Mouse (Mus musculus) liver, embryonic 14.5 days (tissue): ENCODE measurements at regions not wholly inside any gene's neighbourhood (a gene's known extent, or its start where the extent isn't known, plus 50 kb on each side); places are given as distances from the start of the nearest gene placed in this dataset.

Experiments used
- ATAC-seq: fragments of 200-750 bp; cut with Nextera tagmentation; 2 replicates; pipeline ENCODE4 v1.8.0; 2017; ENCODE audit warnings: moderate number of reproducible peaks, mild to moderate bottlenecking, moderate library complexity; ENCODE audit not compliant: insufficient read depth
- DNase-seq, 3 experiments: peaks; one replicate each; pipeline ENCODE4 v3.0.0-alpha.2; 2012 to 2013; ENCODE audit warnings: low read depth in 3 of 3, low spot score in 3 of 3
- H3K27ac ChIP-seq: fragments of 300-500 bp; sonication (generic); 2 replicates; pipeline ENCODE4 v1.5.1; 2014; ENCODE audit warnings: moderate library complexity, mild to moderate bottlenecking, control low read depth, inconsistent platforms
- H3K27me3 ChIP-seq: fragments of 300-500 bp; sonication (generic); 2 replicates; pipeline ENCODE4 v1.6.1; 2014; ENCODE audit warnings: mild to moderate bottlenecking, low read length, moderate library complexity; ENCODE audit not compliant: control insufficient read depth, insufficient read depth
- H3K36me3 ChIP-seq: fragments of 300-500 bp; sonication (generic); replicated peaks from 2 replicates; pipeline ENCODE4 v1.6.1; 2014; ENCODE audit warnings: low read depth; ENCODE audit not compliant: control insufficient read depth, insufficient read depth
- H3K4me1 ChIP-seq, 2 experiments: fragments of 200-500 bp in 1 of 2; fragments of 300-500 bp in 1 of 2; sonication (generic) in 1 of 2; replicated peaks; 2 replicates each; pipeline ENCODE4 v1.6.1; 2012 to 2014; ENCODE audit warnings: antibody characterized with exemption in 1 of 2, inconsistent platforms in 1 of 2, low read length in 1 of 2; ENCODE audit not compliant: control insufficient read depth in 2 of 2, insufficient read depth in 2 of 2
- H3K4me2 ChIP-seq: fragments of 300-500 bp; sonication (generic); 2 replicates; pipeline ENCODE4 v1.6.1; 2014; ENCODE audit warnings: low read depth, mild to moderate bottlenecking, control low read depth, moderate library complexity
- H3K4me3 ChIP-seq, 2 experiments: fragments of 200-500 bp in 1 of 2; fragments of 300-500 bp in 1 of 2; sonication (generic) in 1 of 2; 2 replicates each; pipeline ENCODE4 v1.5.1; 2012 to 2014; ENCODE audit warnings: low read depth in 2 of 2, low read length in 2 of 2, mild to moderate bottlenecking in 2 of 2, control low read depth in 1 of 2, inconsistent platforms in 1 of 2, moderate library complexity in 1 of 2; ENCODE audit not compliant: insufficient read depth in 1 of 2
- H3K9ac ChIP-seq: fragments of 300-500 bp; sonication (generic); replicated peaks from 2 replicates; pipeline ENCODE4 v1.6.1; 2014; ENCODE audit warnings: mild to moderate bottlenecking, control low read depth, moderate library complexity
- H3K9me3 ChIP-seq: fragments of 300-500 bp; sonication (generic); 2 replicates; pipeline ENCODE4 v1.6.1; 2016; ENCODE audit warnings: low read length, mixed read lengths; ENCODE audit not compliant: control insufficient read depth
- CTCF ChIP-seq: IDR thresholded peaks from 2 replicates; pipeline ENCODE4 v1.5.1; 2016; ENCODE audit warnings: antibody characterized with exemption, low read depth, control low read depth
- EP300 ChIP-seq: IDR thresholded peaks from 2 replicates; pipeline ENCODE4 v1.6.1; 2016; ENCODE audit warnings: antibody characterized with exemption, low read depth
- WGBS: fragments of 180-500 bp; shearing (Covaris S2); extraction: QIAGEN DNeasy Blood & Tissue Kit; methylation state at CpG from one replicate; pipeline ENCODE4 v1.1.7; 2014; ENCODE audit not compliant: insufficient replicate concordance; 5-methylcytosine and 5-hydroxymethylcytosine counted together

DNA sequence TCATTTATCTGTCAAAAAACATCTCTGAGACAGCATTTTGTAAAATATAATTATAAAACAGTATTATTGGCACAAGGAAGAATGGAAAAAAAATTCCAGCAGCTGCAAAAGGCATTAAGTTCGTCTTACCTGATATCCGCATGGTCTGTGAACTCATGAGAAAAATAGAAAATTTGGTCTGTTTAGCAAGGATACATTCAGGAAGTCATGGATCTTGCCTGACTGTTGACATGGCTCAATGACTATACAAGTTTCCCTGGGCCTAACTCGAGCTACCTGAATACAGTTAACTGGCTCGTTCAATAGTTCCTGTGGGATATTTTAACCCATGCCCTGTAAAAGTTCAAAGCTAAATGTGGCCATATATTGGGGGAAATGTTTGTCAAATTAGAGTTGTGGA, 131.1 kb upstream of the D16Ertd472e start:
- no peak for DNase-seq
- no peak for TF ChIP-seq EP300
- TF ChIP-seq CTCF = no peak

DNA sequence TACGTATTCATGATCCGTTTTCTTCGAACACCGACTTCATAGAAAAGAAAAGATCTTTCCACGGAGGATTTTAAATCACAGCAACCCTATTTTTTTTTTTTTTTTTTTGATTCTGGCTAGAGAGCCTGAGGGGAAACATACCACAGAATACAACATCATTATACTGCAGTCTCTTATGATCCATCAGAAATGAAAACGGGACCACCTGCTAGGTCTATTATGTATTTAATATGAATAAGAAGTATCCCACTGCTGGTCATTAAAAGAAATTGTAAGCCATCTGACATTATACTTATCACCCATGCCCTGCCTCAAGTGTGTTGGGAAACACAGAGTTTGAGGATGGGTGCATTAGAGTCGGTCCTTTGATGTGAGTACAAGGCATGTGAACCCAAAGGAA, 130.7 kb upstream of the D16Ertd472e start:
- ATAC-seq (no peak), DNase-seq (no peak)
- no peak overlapping the region for H3K9ac ChIP-seq
- no peaks in the 10 kb centered on the region for H3K9me3 ChIP-seq
- H3K36me3 ChIP-seq = no peaks in the 10 kb centered on the region
- no peak overlapping the region for H3K27ac ChIP-seq
- no peak overlapping the region for H3K4me2 ChIP-seq
- H3K27me3 ChIP-seq = no peaks in the 10 kb centered on the region
- no peaks in the 10 kb centered on the region for H3K4me1 ChIP-seq
- H3K4me3 ChIP-seq = no peak overlapping the region
- no peak for TF ChIP-seq CTCF
- TF ChIP-seq EP300 = no peak
- 72% methylated on average over 7 of the region's 7 CpGs for WGBS

More for the DNA sequence above, 131.1 kb upstream of the D16Ertd472e start:
- Histone ChIP-seq H3K27me3 (no peaks in the 10 kb centered on the region), H3K4me1 (no peaks in the 10 kb centered on the region), H3K36me3 (no peaks in the 10 kb centered on the region), H3K4me2 (no peak overlapping the region), H3K27ac (no peak overlapping the region), H3K9me3 (no peaks in the 10 kb centered on the region), H3K4me3 (no peak overlapping the region), H3K9ac (no peak overlapping the region)
- ATAC-seq = no peak
- WGBS = 56% methylated on average over 4 of the region's 4 CpGs

DNA sequence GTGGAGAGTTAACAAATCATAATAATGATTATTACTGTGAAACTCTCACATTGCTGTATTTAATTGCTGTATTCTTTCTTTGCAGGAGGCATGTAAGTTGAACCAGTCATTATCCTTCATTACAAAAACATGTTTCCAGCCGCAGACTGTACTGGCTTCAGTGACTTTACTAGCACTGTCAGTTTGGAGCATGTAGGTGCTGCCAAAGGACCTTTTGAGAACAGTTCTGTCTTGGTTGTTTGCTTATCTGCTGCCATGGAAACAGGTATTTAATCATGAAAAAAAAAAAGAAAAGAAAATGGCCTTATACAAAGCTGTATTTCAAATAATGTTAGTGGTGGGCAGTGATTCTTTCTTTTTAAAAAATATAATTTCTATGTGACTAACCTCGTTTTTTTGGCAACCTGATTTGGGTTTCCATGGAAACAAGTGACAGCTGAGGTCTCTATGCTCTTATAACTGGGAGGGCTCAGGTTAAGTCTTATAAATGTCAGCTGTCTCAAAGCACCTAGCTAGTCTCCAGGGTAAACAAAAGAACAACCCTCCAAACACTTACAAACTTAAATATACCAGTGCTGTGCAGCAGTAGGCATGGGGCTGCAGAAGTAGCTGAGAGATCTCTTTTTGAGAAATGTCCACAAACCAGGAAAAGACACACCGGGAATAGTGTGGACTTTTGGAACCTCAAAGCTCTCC, 121.2 kb upstream of the D16Ertd472e start:
- DNase-seq = no peak
- no peak overlapping the region for H3K9ac ChIP-seq
- no peaks in the 10 kb centered on the region for H3K27me3 ChIP-seq
- no peaks in the 10 kb centered on the region for H3K4me1 ChIP-seq
- WGBS = 37% methylated on average over 3 of the region's 3 CpGs
- H3K27ac ChIP-seq = no peak overlapping the region
- no peak for TF ChIP-seq CTCF
- no peak for TF ChIP-seq EP300
- no peak overlapping the region for H3K4me3 ChIP-seq
- H3K4me2 ChIP-seq = no peak overlapping the region
- no peaks in the 10 kb centered on the region for H3K9me3 ChIP-seq
- no peak for ATAC-seq
- no peaks in the 10 kb centered on the region for H3K36me3 ChIP-seq

DNA sequence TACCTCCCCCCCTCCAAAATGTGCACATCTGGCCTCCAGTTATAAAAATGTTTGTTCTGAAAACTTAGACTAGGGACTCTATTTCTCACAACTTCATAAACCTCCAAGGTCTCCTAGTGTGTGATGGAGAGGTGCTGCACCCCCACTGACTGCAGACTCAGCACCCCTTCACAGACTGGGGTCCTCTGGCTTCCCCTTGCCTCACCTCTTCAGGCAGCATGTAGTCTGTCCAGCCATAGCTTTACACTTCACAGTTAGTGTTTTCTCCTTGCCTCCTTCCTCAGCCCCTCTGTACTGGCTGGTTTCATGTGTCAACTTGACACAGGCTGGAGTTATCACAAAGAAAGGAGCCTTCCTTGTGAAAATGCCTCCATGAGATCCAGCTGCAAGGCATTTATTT, 111.7 kb upstream of the D16Ertd472e start:
- H3K27me3 ChIP-seq = no peaks in the 10 kb centered on the region
- H3K4me2 ChIP-seq = no peak overlapping the region
- H3K9me3 ChIP-seq = no peaks in the 10 kb centered on the region
- H3K9ac ChIP-seq = no peak overlapping the region
- no peaks in the 10 kb centered on the region for H3K36me3 ChIP-seq
- H3K4me3 ChIP-seq = no peak overlapping the region
- no peaks in the 10 kb centered on the region for H3K4me1 ChIP-seq
- DNase-seq (no peak), ATAC-seq (no peak)
- TF ChIP-seq EP300 (no peak), CTCF (no peak)
- H3K27ac ChIP-seq = no peak overlapping the region

DNA sequence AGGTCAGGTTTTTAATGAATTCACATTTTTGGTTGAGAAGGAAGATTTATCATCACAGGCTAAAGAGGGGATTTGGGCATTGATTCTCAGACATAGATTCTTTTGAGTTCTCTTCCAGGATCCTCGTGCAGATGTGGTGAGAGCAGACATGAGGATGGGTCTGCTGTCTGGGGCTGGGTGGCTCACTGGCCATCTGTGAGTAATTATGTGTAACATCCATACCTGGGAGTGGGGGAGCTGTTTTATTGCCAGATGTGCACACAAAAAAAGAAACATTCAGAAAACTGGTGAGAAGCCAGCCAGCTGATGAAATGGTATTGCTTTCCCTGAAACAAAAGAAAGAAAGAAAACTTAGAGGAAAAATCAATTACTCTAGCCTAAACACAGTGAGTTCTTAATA, 108.7 kb upstream of the D16Ertd472e start:
- no peak overlapping the region for H3K9ac ChIP-seq
- no peak overlapping the region for H3K27ac ChIP-seq
- H3K36me3 ChIP-seq = no peaks in the 10 kb centered on the region
- 27% methylated on average over 1 of the region's 1 CpGs for WGBS
- TF ChIP-seq CTCF (no peak), EP300 (no peak)
- no peaks in the 10 kb centered on the region for H3K4me1 ChIP-seq
- no peak for ATAC-seq
- no peaks in the 10 kb centered on the region for H3K27me3 ChIP-seq
- H3K9me3 ChIP-seq = no peaks in the 10 kb centered on the region
- H3K4me3 ChIP-seq = no peak overlapping the region
- no peak overlapping the region for H3K4me2 ChIP-seq
- DNase-seq = no peak
